Mouse (Mus musculus): ENCODE results near the gene A830031A19Rik.

Gene A830031A19Rik

GRCm38 (mm10) chr11:24074634-24075104 lies at the start of gene A830031A19Rik:
TSS of gene A830031A19Rik (minus strand) at chr11:24075054.
- DNase-seq = no peak

GRCm38 (mm10) chr11:24123991-24124390 lies 49.1 kb upstream of the A830031A19Rik start:
- no peak for DNase-seq

- DNase-seq = no peak
Observed at GRCm38 (mm10) chr11:24122899-24123298, 48.0 kb upstream of the A830031A19Rik start.

- no peak for DNase-seq
Observed at GRCm38 (mm10) chr11:24121136-24121535, 46.3 kb upstream of the A830031A19Rik start.

GRCm38 (mm10) chr11:24116582-24117318 lies 41.9 kb upstream of the A830031A19Rik start:
- DNase-seq = no peak

- DNase-seq = no peak
Observed at GRCm38 (mm10) chr11:24116041-24116440, 41.2 kb upstream of the A830031A19Rik start.

- DNase-seq = no peak
Observed at GRCm38 (mm10) chr11:24115017-24115752, 40.3 kb upstream of the A830031A19Rik start.

GRCm38 (mm10) chr11:24111720-24112119 lies 36.9 kb upstream of the A830031A19Rik start:
- DNase-seq = no peak

- DNase-seq = no peak
Observed at GRCm38 (mm10) chr11:24110113-24110512, 35.3 kb upstream of the A830031A19Rik start.

GRCm38 (mm10) chr11:24109388-24109787 lies 34.5 kb upstream of the A830031A19Rik start:
- no peak for DNase-seq

- peak; percentile 7 for DNase-seq
Observed at GRCm38 (mm10) chr11:24108974-24109373, 34.1 kb upstream of the A830031A19Rik start.

- no peak for DNase-seq
Observed at GRCm38 (mm10) chr11:24107414-24107813, 32.6 kb upstream of the A830031A19Rik start.

- no peak for DNase-seq
Observed at GRCm38 (mm10) chr11:24103128-24103742, 28.4 kb upstream of the A830031A19Rik start.

GRCm38 (mm10) chr11:24102372-24102771 lies 27.5 kb upstream of the A830031A19Rik start:
- DNase-seq = no peak

- DNase-seq = no peak
Observed at GRCm38 (mm10) chr11:24101625-24102024, 26.8 kb upstream of the A830031A19Rik start.

- DNase-seq = no peak
Observed at GRCm38 (mm10) chr11:24100449-24101070, 25.7 kb upstream of the A830031A19Rik start.

GRCm38 (mm10) chr11:24099886-24100293 lies 25.0 kb upstream of the A830031A19Rik start:
- no peak for DNase-seq

- DNase-seq = no peak
Observed at GRCm38 (mm10) chr11:24099215-24099614, 24.4 kb upstream of the A830031A19Rik start.

GRCm38 (mm10) chr11:24098662-24099061 lies 23.8 kb upstream of the A830031A19Rik start:
- DNase-seq = no peak

GRCm38 (mm10) chr11:24098069-24098468 lies 23.2 kb upstream of the A830031A19Rik start:
- no peak for DNase-seq

- no peak for DNase-seq
Observed at GRCm38 (mm10) chr11:24097026-24097425, 22.2 kb upstream of the A830031A19Rik start.

GRCm38 (mm10) chr11:24096483-24096882 lies 21.6 kb upstream of the A830031A19Rik start:
- no peak for DNase-seq

Measured in lung, postnatal 14 days (tissue).